Mouse (Mus musculus) CD4-positive, CD25-positive, alpha-beta regulatory T cell, adult 4 months (primary cell): Measurements from ENCODE around the gene Gm44973. TPM values are rescaled to one million over a fixed set of nuclear protein-coding genes. Genes with fewer than 3 reads are reported as not detected.

ENCODE experiments used
- polyA plus RNA-seq, 2 experiments: library from polyadenylated mRNA; unstranded; fragments of 100-300 nt; shearing (Covaris generic); gene quantifications; one replicate each; pipeline ENCODE4 v1.2.1; 2017

Gm44973 gene
- polyA plus RNA-seq, 2 experiments from 2014 or later, result 7.9 to 8.9 TPM

Other genes with a start within 250 kb of the Gm44973 start
- gene Fam71e2, start 244.2 kb upstream of the Gm44973 start, polyA plus RNA-seq, result not detected
- gene Il11, start 232.6 kb upstream of the Gm44973 start, polyA plus RNA-seq, result under 1 TPM in 1 of 2 experiments, not detected in 1; 0.16 TPM
- gene Tmem190, start 232.6 kb upstream of the Gm44973 start, polyA plus RNA-seq, result not detected
- under 1 TPM in 1 of 2 experiments, not detected in 1; 0.86 TPM for gene Tmem238, start 225.8 kb upstream of the Gm44973 start, polyA plus RNA-seq
- 100 to 1,000 TPM; 446 to 574 TPM for gene Rpl28, start 222.6 kb upstream of the Gm44973 start, polyA plus RNA-seq
- gene Ube2s, start 202.9 kb upstream of the Gm44973 start, polyA plus RNA-seq, result 10 to 100 TPM; 25.0 to 25.3 TPM
- under 1 TPM in 1 of 2 experiments, not detected in 1; 0.11 TPM for gene Shisa7, start 170.8 kb upstream of the Gm44973 start, polyA plus RNA-seq
- gene Isoc2b, start 145.2 kb upstream of the Gm44973 start, polyA plus RNA-seq, result 10 to 100 TPM; 29.1 to 47.3 TPM
- under 1 TPM; 0.35 to 0.47 TPM for gene Isoc2a, start 138.3 kb upstream of the Gm44973 start, polyA plus RNA-seq
- gene Gm36210, start 109.0 kb upstream of the Gm44973 start, polyA plus RNA-seq, result not detected
- gene Zfp628, start 100.3 kb upstream of the Gm44973 start, polyA plus RNA-seq, result 1 to 10 TPM in 1 of 2 experiments, under 1 TPM in 1; 0.99 to 1.5 TPM
- gene Nat14, start 93.5 kb upstream of the Gm44973 start, polyA plus RNA-seq, result under 1 TPM in 1 of 2 experiments, not detected in 1; 0.61 TPM
- under 1 TPM in 1 of 2 experiments, not detected in 1; 0.12 TPM for gene Ssc5d, start 89.7 kb upstream of the Gm44973 start, polyA plus RNA-seq
- gene Sbk2, start 51.1 kb upstream of the Gm44973 start, polyA plus RNA-seq, result not detected
- not detected for gene Sbk3, start 44.3 kb upstream of the Gm44973 start, polyA plus RNA-seq
- 1 to 10 TPM; 3.6 to 6.4 TPM for gene Zfp579, start 19.3 kb upstream of the Gm44973 start, polyA plus RNA-seq
- 10 to 100 TPM; 44.1 to 45.4 TPM for gene Zfp524, start 1.1 kb upstream of the Gm44973 start, polyA plus RNA-seq
- gene Fiz1, start 799 bp upstream of the Gm44973 start, polyA plus RNA-seq, result 10 to 100 TPM in 1 of 2 experiments, 1 to 10 TPM in 1; 9.5 to 12.0 TPM
- gene Zfp865, start 4.9 kb downstream of the Gm44973 start, polyA plus RNA-seq, result 10 to 100 TPM in 1 of 2 experiments, 1 to 10 TPM in 1; 3.5 to 12.3 TPM
- gene Ccdc106, start 5.1 kb downstream of the Gm44973 start, polyA plus RNA-seq, result under 1 TPM in 1 of 2 experiments, not detected in 1; 0.58 TPM
- gene 4632433K11Rik, start 18.6 kb downstream of the Gm44973 start, polyA plus RNA-seq, result not detected
- gene Zfp784, start 22.9 kb downstream of the Gm44973 start, polyA plus RNA-seq, result 1 to 10 TPM; 4.5 to 9.3 TPM
- under 1 TPM in 1 of 2 experiments, not detected in 1; 0.69 TPM for gene Zfp580, start 36.0 kb downstream of the Gm44973 start, polyA plus RNA-seq
- 10 to 100 TPM; 27.5 to 28.2 TPM for gene U2af2, start 46.6 kb downstream of the Gm44973 start, polyA plus RNA-seq
- gene Epn1, start 64.7 kb downstream of the Gm44973 start, polyA plus RNA-seq, result 1 to 10 TPM; 4.0 to 7.2 TPM
- under 1 TPM in 1 of 2 experiments, not detected in 1; 0.51 TPM for gene Rfpl4, start 101.5 kb downstream of the Gm44973 start, polyA plus RNA-seq
- under 1 TPM in 1 of 2 experiments, not detected in 1; 0.44 TPM for gene Rasl2-9, start 110.5 kb downstream of the Gm44973 start, polyA plus RNA-seq
- gene Vmn1r55, start 134.2 kb downstream of the Gm44973 start, polyA plus RNA-seq, result under 1 TPM in 1 of 2 experiments, not detected in 1; 0.08 TPM
- gene Vmn1r56, start 181.3 kb downstream of the Gm44973 start, polyA plus RNA-seq, result not detected
- gene Vmn1r57, start 203.0 kb downstream of the Gm44973 start, polyA plus RNA-seq, result not detected